8 mouse cellular contexts compared by ENCODE assay signal in genomic region chr7:19830682-19831156, GRCm38 (mm10). TPM values are rescaled to one million over a fixed set of nuclear protein-coding genes. Genes with fewer than 3 reads are reported as not detected.
DNase-seq lines count a peak whose midpoint lies in the region; ATAC-seq and TF ChIP-seq lines count a peak whose summit lies in the region.

No protein-coding gene starts in this region.

- H3K4me3 ChIP-seq in embryonic facial prominence, embryonic 13.5 days, result no peak overlapping the region
- H3K4me3 ChIP-seq in embryonic facial prominence, embryonic 10.5 days, result no peak overlapping the region
- H3K4me3 ChIP-seq in lung, embryonic 15.5 days, result no peak overlapping the region
- no peak overlapping the region for H3K4me3 ChIP-seq in testis, adult 2 months (ENCODE audit: control insufficient read depth, low read depth, low read length)

- no peak for ATAC-seq in embryonic facial prominence, embryonic 13.5 days (ENCODE audit: insufficient number of reproducible peaks, insufficient read depth, low FRiP score, low TSS enrichment, low read depth)
- ATAC-seq in lung, embryonic 15.5 days (ENCODE audit: borderline replicate concordance, extremely low read depth, low FRiP score, low TSS enrichment), result peak; percentile 66

- no peak for DNase-seq in embryonic facial prominence, embryonic 10.5 days (ENCODE audit: low spot score)
- peak; percentile 99 for DNase-seq in NIH3T3 (ENCODE audit: low read depth)
- peak; percentile 90 to 93 for DNase-seq in gastrocnemius, postnatal 36 days
- DNase-seq in kidney, adult 11 months, result peak; percentile 97
- DNase-seq in right cerebral cortex, postnatal 14 days, result no peak

- no peaks in the 10 kb centered on the region for H3K9me3 ChIP-seq in embryonic facial prominence, embryonic 13.5 days
- H3K9me3 ChIP-seq in embryonic facial prominence, embryonic 10.5 days, result 0 out of 2 replicates have a peak, but pooled peaks cover 2% of the 10 kb centered on the region
- no peaks in the 10 kb centered on the region for H3K9me3 ChIP-seq in lung, embryonic 15.5 days

- no peaks in the 10 kb centered on the region; the same call in 1 of the 2 replicates for H3K27me3 ChIP-seq in embryonic facial prominence, embryonic 13.5 days
- peaks cover 13% of the 10 kb centered on the region; the same call in 1 of the 2 replicates for H3K27me3 ChIP-seq in embryonic facial prominence, embryonic 10.5 days (replicated peaks; ENCODE audit: low read depth, poor library complexity, severe bottlenecking)
- H3K27me3 ChIP-seq in lung, embryonic 15.5 days, result no peaks in the 10 kb centered on the region
- no peaks in the 10 kb centered on the region for H3K27me3 ChIP-seq in testis, adult 2 months (ENCODE audit: control insufficient read depth, insufficient read depth, low read length)

- H3K27ac ChIP-seq in embryonic facial prominence, embryonic 13.5 days, result no peak overlapping the region
- no peak overlapping the region; the same call in 1 of the 2 replicates for H3K27ac ChIP-seq in embryonic facial prominence, embryonic 10.5 days (replicated peaks)
- H3K27ac ChIP-seq in lung, embryonic 15.5 days, result no peak overlapping the region
- peak overlapping the region; percentile 56 for H3K27ac ChIP-seq in testis, adult 2 months (ENCODE audit: control insufficient read depth, insufficient read depth, low read depth, low read length)

- H3K4me1 ChIP-seq in embryonic facial prominence, embryonic 13.5 days, result peaks cover 22% of the 10 kb centered on the region
- peaks cover 16% of the 10 kb centered on the region for H3K4me1 ChIP-seq in embryonic facial prominence, embryonic 10.5 days
- peaks cover 21% of the 10 kb centered on the region for H3K4me1 ChIP-seq in lung, embryonic 15.5 days
- H3K4me1 ChIP-seq in testis, adult 2 months (ENCODE audit: control insufficient read depth, insufficient read depth, low read length), result peaks cover 2% of the 10 kb centered on the region

- no peaks in the 10 kb centered on the region for H3K36me3 ChIP-seq in embryonic facial prominence, embryonic 13.5 days
- no peaks in the 10 kb centered on the region for H3K36me3 ChIP-seq in embryonic facial prominence, embryonic 10.5 days (replicated peaks)
- H3K36me3 ChIP-seq in lung, embryonic 15.5 days, result no peaks in the 10 kb centered on the region
- no peaks in the 10 kb centered on the region for H3K36me3 ChIP-seq in testis, adult 2 months (ENCODE audit: control insufficient read depth, insufficient read depth, low read length)

- peak overlapping the region; percentile 55 for H3K9ac ChIP-seq in embryonic facial prominence, embryonic 13.5 days
- no peak overlapping the region for H3K9ac ChIP-seq in lung, embryonic 15.5 days

- 29% methylated on average over 13 of the region's 13 CpGs for WGBS in embryonic facial prominence, embryonic 13.5 days
- WGBS in embryonic facial prominence, embryonic 10.5 days, result 35% methylated on average over 13 of the region's 13 CpGs
- 11% methylated on average over 13 of the region's 13 CpGs for WGBS in lung, embryonic 15.5 days

- no peak for TF ChIP-seq CTCF in testis, adult 2 months (IDR thresholded peaks at IDR 0.05; ENCODE audit: control insufficient read depth, insufficient read depth, insufficient replicate concordance, low read depth, low read length)

- no peak for TF ChIP-seq POLR2A in testis, adult 2 months (IDR thresholded peaks at IDR 0.05; ENCODE audit: control insufficient read depth, low read depth, low read length)

- intact Hi-C loops in gastrocnemius, postnatal 36 days (cut with DNase I), result no loop called here

- peak overlapping the region; percentile 26; the same call in 1 of the 2 replicates for H3K4me2 ChIP-seq in embryonic facial prominence, embryonic 13.5 days
- peak overlapping the region; percentile 31 for H3K4me2 ChIP-seq in lung, embryonic 15.5 days

RNA-seq across cellular contexts. Expression of gene Bcl3, which starts 8.1 kb away (rescaled TPM):
- polyA plus RNA-seq in embryonic facial prominence, embryonic 13.5 days (2015; fragmentation: Nextera tagmentation; extraction: Ambion mirVana), result 2.2 and 3.6 TPM in 2 replicates
- polyA plus RNA-seq in embryonic facial prominence, embryonic 10.5 days (2016; fragmentation: Nextera tagmentation; extraction: Ambion mirVana), result 1.7 TPM in 2 replicates
- 1 to 10 TPM; 1.1 to 1.5 TPM for total RNA-seq in gastrocnemius, postnatal 36 days (2021)
- 4.3 and 4.7 TPM in 2 replicates for polyA plus RNA-seq in lung, embryonic 15.5 days (2015; fragmentation: Nextera tagmentation; extraction: Ambion mirVana)
- 4.4 and 5.9 TPM in 2 replicates for polyA plus RNA-seq in testis, adult 2 months (2012; rRNA removed)

RNA-seq across cellular contexts. Expression of gene Gm19345, which starts 21.1 kb away (rescaled TPM):
- polyA plus RNA-seq in embryonic facial prominence, embryonic 13.5 days (2015; fragmentation: Nextera tagmentation; extraction: Ambion mirVana), result 0.28 and 0.72 TPM in 2 replicates
- not detected in 2 replicates for polyA plus RNA-seq in embryonic facial prominence, embryonic 10.5 days (2016; fragmentation: Nextera tagmentation; extraction: Ambion mirVana)
- not detected for total RNA-seq in gastrocnemius, postnatal 36 days (2021)
- polyA plus RNA-seq in lung, embryonic 15.5 days (2015; fragmentation: Nextera tagmentation; extraction: Ambion mirVana), result 0.16 TPM in 1 of 2 replicates, not detected in the other
- polyA plus RNA-seq in testis, adult 2 months (2012; rRNA removed), result 0.21 and 0.42 TPM in 2 replicates

RNA-seq across cellular contexts. Expression of gene Ceacam16, which starts 30.4 kb away (rescaled TPM):
- polyA plus RNA-seq in embryonic facial prominence, embryonic 13.5 days (2015; fragmentation: Nextera tagmentation; extraction: Ambion mirVana), result not detected in 2 replicates
- polyA plus RNA-seq in embryonic facial prominence, embryonic 10.5 days (2016; fragmentation: Nextera tagmentation; extraction: Ambion mirVana), result not detected in 2 replicates
- not detected for total RNA-seq in gastrocnemius, postnatal 36 days (2021)
- not detected in 2 replicates for polyA plus RNA-seq in lung, embryonic 15.5 days (2015; fragmentation: Nextera tagmentation; extraction: Ambion mirVana)
- polyA plus RNA-seq in testis, adult 2 months (2012; rRNA removed), result 0.32 and 0.37 TPM in 2 replicates

RNA-seq across cellular contexts. Expression of gene Cblc, which starts 34.1 kb away (rescaled TPM):
- polyA plus RNA-seq in embryonic facial prominence, embryonic 13.5 days (2015; fragmentation: Nextera tagmentation; extraction: Ambion mirVana), result 8.1 and 10.4 TPM in 2 replicates
- polyA plus RNA-seq in embryonic facial prominence, embryonic 10.5 days (2016; fragmentation: Nextera tagmentation; extraction: Ambion mirVana), result 1.9 and 2.9 TPM in 2 replicates
- not detected for total RNA-seq in gastrocnemius, postnatal 36 days (2021)
- polyA plus RNA-seq in lung, embryonic 15.5 days (2015; fragmentation: Nextera tagmentation; extraction: Ambion mirVana), result 15.2 and 16.1 TPM in 2 replicates
- polyA plus RNA-seq in testis, adult 2 months (2012; rRNA removed), result 0.82 TPM in 1 of 2 replicates, not detected in the other

RNA-seq across cellular contexts. Expression of gene Ceacam19, which starts 57.0 kb away (rescaled TPM):
- polyA plus RNA-seq in embryonic facial prominence, embryonic 13.5 days (2015; fragmentation: Nextera tagmentation; extraction: Ambion mirVana), result 0.25 and 0.48 TPM in 2 replicates
- polyA plus RNA-seq in embryonic facial prominence, embryonic 10.5 days (2016; fragmentation: Nextera tagmentation; extraction: Ambion mirVana), result not detected in 2 replicates
- not detected for total RNA-seq in gastrocnemius, postnatal 36 days (2021)
- not detected in 2 replicates for polyA plus RNA-seq in lung, embryonic 15.5 days (2015; fragmentation: Nextera tagmentation; extraction: Ambion mirVana)
- not detected in 2 replicates for polyA plus RNA-seq in testis, adult 2 months (2012; rRNA removed)

Comparison
In these comparisons a context has a peak if more than half of its experiments do, and no peak if none do; other contexts are left out.
1. DNase-seq: peak in NIH3T3 (single experiment), gastrocnemius, postnatal 36 days (2 of 2) and kidney, adult 11 months (single experiment); none in embryonic facial prominence, embryonic 10.5 days (single experiment) and right cerebral cortex, postnatal 14 days (single experiment).